Mouse (Mus musculus) G1E (cell line): ENCODE measurements around the gene Mtcl1.

ENCODE experiments used
- CTCF ChIP-seq: IDR thresholded peaks from 2 replicates; pipeline ENCODE4 v1.5.1; 2012; ENCODE audit warnings: low read depth, low read length, inconsistent platforms, mixed read lengths
- GATA1 ChIP-seq: IDR thresholded peaks from 2 replicates; pipeline ENCODE4 v1.6.1; 2012; ENCODE audit warnings: borderline replicate concordance, low read length, inconsistent platforms, mixed read lengths

- TF ChIP-seq CTCF (no peak), GATA1 (no peak)
These were observed 31.8 kb downstream of the Mtcl1 start for GRCm38 (mm10) chr17:66417748-66418147.
